Mouse (Mus musculus): ENCODE data around the gene Tedc2. TPM values are rescaled to one million over a fixed set of nuclear protein-coding genes. Genes with fewer than 3 reads are reported as not detected.

The Tedc2 gene
- total and polyA plus RNA-seq, 3 experiments = 11.8 to 14.5 (median 14.1) TPM

- dilution Hi-C loops (cut with MboI; ENCODE audit: extremely low pct_ligation_motif_present, extremely low pct_unique_long_range_greater_than_20kb, low sequenced_read_pairs) (no loop called here), in situ Hi-C loops (cut with MboI; ENCODE audit: low pct_ligation_motif_present, low pct_unique_long_range_greater_than_20kb, low sequenced_read_pairs) (loop anchor here (5.0 kb wide), 1 partner anchor 129 kb away; no protein-coding TSS in a partner anchor)
- Histone ChIP-seq H3K27ac (ENCODE audit: insufficient read depth, low read depth) (peak overlapping the region; percentile 87), H3K36me3 (replicated peaks in 1 of 2; ENCODE audit: control insufficient read depth in 1 of 2, insufficient read depth in 1 of 2, low read length in 1 of 2) (peaks cover 27 to 33% of the 10 kb centered on the region in 2 experiments), H3K9me3 (replicated peaks; ENCODE audit: low read length) (no peaks in the 10 kb centered on the region), H3K79me2 (replicated peaks; ENCODE audit: control insufficient read depth, extremely low read depth, insufficient read depth, poor library complexity, severe bottlenecking) (peaks cover 26% of the 10 kb centered on the region), H3K27me3 (replicated peaks) (no peaks in the 10 kb centered on the region), H3K9ac (ENCODE audit: insufficient read depth, low read depth) (peak overlapping the region; percentile 83), H3K4me2 (ENCODE audit: insufficient read depth, low read depth, poor library complexity, severe bottlenecking) (peak overlapping the region; percentile 75), H3K4me1 (ENCODE audit: control insufficient read depth in 1 of 2, insufficient read depth in 2 of 2) (peaks cover 17 to 59% of the 10 kb centered on the region in 2 experiments), H3K4me3 (replicated peaks in 1 of 3; ENCODE audit: low read depth in 2 of 3, low read length in 2 of 3, poor library complexity in 1 of 3) (peak overlapping the region; percentile 78 to 96 (median 84))
- TF ChIP-seq SIN3A (IDR thresholded peaks at IDR 0.05; ENCODE audit: low read length) = peak; percentile 68; the same call in 1 of the 2 replicates
- no peak; the same call in 1 of the 2 replicates for TF ChIP-seq JUN (IDR thresholded peaks at IDR 0.05; ENCODE audit: insufficient read depth, low read depth, low read length)
- TF ChIP-seq ZKSCAN1 (IDR thresholded peaks at IDR 0.05; ENCODE audit: borderline replicate concordance, low read depth, low read length) = no peak
- TF ChIP-seq RCOR1 (conservative IDR thresholded peaks at IDR 0.05; ENCODE audit: low read depth, low read length) = no peak
- peak; percentile 23; the same call in 1 of the 2 replicates for TF ChIP-seq MXI1 (IDR thresholded peaks at IDR 0.05; ENCODE audit: low read depth, low read length)
- peak; percentile 48; the same call in 1 of the 2 replicates for TF ChIP-seq CHD2 (IDR thresholded peaks at IDR 0.05; ENCODE audit: low read length)
- TF ChIP-seq CTCF (conservative IDR thresholded peaks at IDR 0.05 in 1 of 2, IDR thresholded peaks at IDR 0.05 in 1 of 2; ENCODE audit: low read depth in 2 of 2, low read length in 2 of 2) = no peak
- no peak for TF ChIP-seq PAX5 (IDR thresholded peaks at IDR 0.05; ENCODE audit: low read length)
- no peak for TF ChIP-seq IRF4 (IDR thresholded peaks at IDR 0.05; ENCODE audit: low read depth, low read length)
- TF ChIP-seq GABPA (IDR thresholded peaks at IDR 0.05; ENCODE audit: insufficient replicate concordance, low read depth, low read length) = no peak; the same call in 1 of the 2 replicates
- TF ChIP-seq RAD21 (IDR thresholded peaks at IDR 0.05; ENCODE audit: low read depth, low read length) = no peak
- peak; percentile 50 for DNase-seq (ENCODE audit: extremely low read depth)
These were observed 51.9 kb downstream of the Tedc2 start for GRCm38 (mm10) chr17:24168590-24169277.

DNA sequence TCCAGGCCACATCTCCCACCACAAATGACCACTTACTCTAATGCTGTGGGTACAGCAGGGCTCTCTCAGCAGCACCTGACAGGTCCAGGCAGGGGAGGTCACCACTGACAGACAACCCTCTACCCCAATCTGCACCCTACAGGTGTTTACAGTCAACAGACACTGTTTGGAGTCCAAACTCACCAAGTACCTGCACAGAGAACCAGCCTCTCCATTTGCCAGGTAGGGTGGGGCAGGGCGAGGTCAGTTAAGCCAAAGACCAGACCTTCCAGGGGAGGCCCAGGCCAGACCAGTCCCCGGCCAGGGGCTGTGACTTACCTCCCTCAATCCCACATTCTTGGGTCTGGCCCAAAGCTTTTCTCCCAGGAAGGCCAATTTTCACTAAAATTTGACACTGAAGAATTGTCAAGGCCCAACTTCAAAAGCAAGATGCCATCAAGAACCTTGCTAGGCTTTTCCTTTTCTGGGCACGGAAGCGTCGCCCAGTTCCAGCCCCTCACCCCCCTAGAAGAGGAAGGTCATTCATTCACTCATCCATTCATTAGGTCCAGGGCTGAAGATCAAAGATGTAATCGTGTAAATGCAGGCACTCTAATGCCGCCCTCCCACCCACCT, 52.7 kb downstream of the Tedc2 start:
- peak overlapping the region; percentile 83 for H3K9ac ChIP-seq (ENCODE audit: insufficient read depth, low read depth)
- peaks cover 26% of the 10 kb centered on the region for H3K79me2 ChIP-seq (replicated peaks; ENCODE audit: control insufficient read depth, extremely low read depth, insufficient read depth, poor library complexity, severe bottlenecking)
- DNase-seq (ENCODE audit: extremely low read depth) = no peak
- H3K4me2 ChIP-seq (ENCODE audit: insufficient read depth, low read depth, poor library complexity, severe bottlenecking) = peak overlapping the region; percentile 75
- peaks cover 33 to 41% of the 10 kb centered on the region in 2 experiments for H3K36me3 ChIP-seq (replicated peaks in 1 of 2; ENCODE audit: control insufficient read depth in 1 of 2, insufficient read depth in 1 of 2, low read length in 1 of 2)
- H3K27ac ChIP-seq (ENCODE audit: insufficient read depth, low read depth) = no peak overlapping the region
- H3K4me1 ChIP-seq (ENCODE audit: control insufficient read depth in 1 of 2, insufficient read depth in 2 of 2) = peaks cover 17 to 56% of the 10 kb centered on the region in 2 experiments
- no peaks in the 10 kb centered on the region for H3K27me3 ChIP-seq (replicated peaks)
- in situ Hi-C loops (cut with MboI; ENCODE audit: low pct_ligation_motif_present, low pct_unique_long_range_greater_than_20kb, low sequenced_read_pairs) (loop anchor here (5.0 kb wide), 1 partner anchor 129 kb away; no protein-coding TSS in a partner anchor), dilution Hi-C loops (cut with MboI; ENCODE audit: extremely low pct_ligation_motif_present, extremely low pct_unique_long_range_greater_than_20kb, low sequenced_read_pairs) (no loop called here)
- no peak for TF ChIP-seq KAT2A (IDR thresholded peaks at IDR 0.05; ENCODE audit: insufficient replicate concordance, low read length)
- TF ChIP-seq NRF1 (IDR thresholded peaks at IDR 0.05; ENCODE audit: low read depth, low read length) = no peak
- no peak for TF ChIP-seq POLR2AphosphoS2 (IDR thresholded peaks at IDR 0.05; ENCODE audit: low read depth, low read length)
- no peak for TF ChIP-seq RAD21 (IDR thresholded peaks at IDR 0.05; ENCODE audit: low read depth, low read length)
- TF ChIP-seq MXI1 (IDR thresholded peaks at IDR 0.05; ENCODE audit: low read depth, low read length) = no peak
- TF ChIP-seq USF1 (IDR thresholded peaks at IDR 0.05; ENCODE audit: low read depth, low read length) = no peak
- no peak for TF ChIP-seq RCOR1 (conservative IDR thresholded peaks at IDR 0.05; ENCODE audit: low read depth, low read length)
- TF ChIP-seq SMC3 (IDR thresholded peaks at IDR 0.05; ENCODE audit: low read depth, low read length) = no peak
- no peak for TF ChIP-seq E2F4 (IDR thresholded peaks at IDR 0.05; ENCODE audit: insufficient replicate concordance, low read depth, low read length)
- peak overlapping the region; percentile 78 to 96 (median 84) for H3K4me3 ChIP-seq (replicated peaks in 1 of 3; ENCODE audit: low read depth in 2 of 3, low read length in 2 of 3, poor library complexity in 1 of 3)
- no peaks in the 10 kb centered on the region for H3K9me3 ChIP-seq (replicated peaks; ENCODE audit: low read length)

Data from CH12.LX (cell line).